Mouse (Mus musculus): Measurements from ENCODE around the gene Tlr12.
"Not testable (repeated sequence)": the region's sequence is repeated elsewhere in the genome, so short reads cannot be mapped to it uniquely, and the experiment has no call there.

Gene Tlr12

DNA sequence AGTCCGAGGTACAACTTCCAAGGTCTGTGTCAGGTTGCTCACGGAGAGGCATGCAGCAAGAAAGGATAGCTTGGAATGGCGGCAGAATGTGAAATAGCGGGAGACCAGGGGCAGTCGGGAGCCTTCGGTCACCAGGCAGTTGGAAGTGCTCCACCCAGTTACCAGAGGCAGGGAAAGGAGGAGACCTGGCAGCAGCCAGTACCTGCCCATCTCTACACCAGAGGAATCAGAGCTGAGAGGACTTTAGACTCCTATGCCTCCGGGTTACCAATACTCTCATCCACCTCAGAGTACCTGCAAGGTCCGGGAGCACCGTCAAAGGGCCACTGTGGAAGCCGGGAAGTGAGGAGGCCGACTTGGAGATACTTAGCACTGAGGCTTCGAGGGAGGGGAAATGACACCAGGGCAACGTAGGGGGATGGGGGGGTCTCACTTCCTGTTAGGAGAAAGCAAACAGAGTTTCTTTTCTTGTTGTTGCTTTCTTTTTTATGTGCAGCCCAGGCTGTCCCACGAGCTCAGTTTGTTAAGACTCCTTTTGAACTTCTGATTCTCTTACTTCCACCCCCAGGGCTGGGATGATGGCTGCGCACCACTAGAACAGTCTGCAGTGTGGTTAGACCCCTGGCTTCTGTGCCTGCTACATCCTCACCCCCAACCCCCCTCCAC, at the start of gene Tlr12:
Tlr12 (minus strand) TSS at position 374 of the 666 bp plus-strand sequence.
- no peak for DNase-seq

DNA sequence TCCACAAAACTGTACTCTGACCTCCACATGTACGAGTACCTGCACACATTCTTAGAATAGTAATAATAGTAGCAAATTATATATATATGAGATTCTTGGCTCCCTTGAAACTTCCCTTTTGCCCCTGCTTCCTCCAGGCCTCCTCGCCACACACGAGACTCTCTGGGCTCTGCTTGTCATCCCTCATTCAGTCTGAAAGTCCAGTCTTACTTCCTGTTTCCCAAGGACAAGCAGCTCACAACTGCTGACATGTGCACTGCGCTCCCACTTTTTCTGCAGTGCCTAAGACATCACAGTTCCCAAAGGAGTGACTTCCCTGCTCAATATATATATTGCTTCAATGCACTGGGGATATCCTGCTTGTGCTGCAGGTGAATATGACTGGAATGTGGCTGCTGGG, 48.8 kb upstream of the Tlr12 start:
- not testable (repeated sequence) for DNase-seq

DNA sequence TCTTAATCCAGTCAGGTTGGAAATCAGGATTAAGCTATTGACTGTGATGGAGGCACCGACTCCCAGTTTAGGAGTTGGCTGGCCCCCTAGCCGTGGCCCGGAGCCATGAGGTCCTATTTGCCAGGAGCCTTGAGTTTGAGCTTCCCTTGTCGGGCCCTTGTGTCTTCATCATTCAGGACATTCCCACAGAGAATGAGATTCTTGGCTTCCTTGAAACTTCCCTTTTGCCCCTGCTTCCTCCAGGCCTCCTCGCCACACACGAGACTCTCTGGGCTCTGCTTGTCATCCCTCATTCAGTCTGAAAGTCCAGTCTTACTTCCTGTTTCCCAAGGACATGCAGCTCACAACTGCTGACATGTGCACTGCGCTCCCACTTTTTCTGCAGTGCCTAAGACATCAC, 47.9 kb upstream of the Tlr12 start:
- peak; percentile 27 for DNase-seq

DNA sequence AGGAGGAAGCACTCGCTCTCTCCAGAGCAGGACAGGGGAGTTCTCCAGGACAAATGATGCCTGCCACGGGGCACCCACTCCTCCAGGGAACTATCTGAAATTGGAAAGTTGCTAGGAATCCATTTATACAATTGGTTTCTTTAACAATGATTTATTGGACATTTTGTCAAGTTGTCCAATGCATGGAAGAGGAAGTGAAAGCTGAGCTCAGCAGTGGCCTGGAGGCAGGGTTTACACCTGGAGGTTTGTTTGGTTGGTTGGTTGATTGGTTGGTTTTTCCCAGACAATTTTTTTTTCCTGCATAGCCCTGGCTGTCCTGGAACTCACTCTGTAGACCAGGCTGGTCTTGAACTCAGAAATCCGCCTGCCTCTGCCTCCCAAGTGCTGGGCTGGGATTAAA, 45.6 kb upstream of the Tlr12 start:
- no peak for DNase-seq

DNA sequence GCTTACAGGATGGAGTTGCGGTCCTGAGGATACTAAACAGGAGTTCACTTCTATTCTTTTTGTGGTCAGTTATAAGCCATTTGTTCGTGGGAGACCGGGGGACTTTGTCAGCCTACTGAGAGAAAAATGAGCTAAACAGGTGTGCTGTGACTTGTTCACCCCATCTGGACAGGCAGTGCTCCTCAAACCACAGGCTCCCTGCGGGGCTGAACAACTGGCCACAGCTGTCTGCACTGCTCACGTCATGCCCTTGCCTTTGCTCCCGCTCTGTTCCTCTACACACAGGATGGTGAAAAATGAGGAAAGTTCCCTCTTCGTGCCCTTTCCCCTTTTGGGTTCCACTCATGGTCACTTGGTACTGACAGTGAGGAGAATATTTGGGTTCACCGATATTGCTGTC, 42.6 kb upstream of the Tlr12 start:
- DNase-seq: no peak

DNA sequence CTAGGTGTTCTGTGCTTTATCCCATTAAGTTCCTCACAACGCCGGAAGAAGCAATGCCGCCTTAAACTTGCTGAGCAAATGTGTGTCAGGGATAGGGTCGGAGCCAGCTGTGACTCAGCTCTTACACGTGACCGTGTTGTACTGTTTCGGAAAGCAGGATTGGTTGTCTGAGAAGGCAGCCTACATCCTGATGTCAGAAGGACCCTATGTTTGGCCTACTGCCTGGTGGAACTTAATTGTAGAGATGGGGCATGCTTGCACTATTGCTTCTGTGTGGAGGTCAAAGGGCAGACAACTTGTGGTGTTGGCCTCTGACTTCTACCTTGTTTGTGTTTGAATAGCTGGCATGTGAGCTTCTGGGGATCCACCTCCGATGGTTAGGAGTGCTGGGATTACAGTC, 41.8 kb upstream of the Tlr12 start:
- DNase-seq: no peak

DNA sequence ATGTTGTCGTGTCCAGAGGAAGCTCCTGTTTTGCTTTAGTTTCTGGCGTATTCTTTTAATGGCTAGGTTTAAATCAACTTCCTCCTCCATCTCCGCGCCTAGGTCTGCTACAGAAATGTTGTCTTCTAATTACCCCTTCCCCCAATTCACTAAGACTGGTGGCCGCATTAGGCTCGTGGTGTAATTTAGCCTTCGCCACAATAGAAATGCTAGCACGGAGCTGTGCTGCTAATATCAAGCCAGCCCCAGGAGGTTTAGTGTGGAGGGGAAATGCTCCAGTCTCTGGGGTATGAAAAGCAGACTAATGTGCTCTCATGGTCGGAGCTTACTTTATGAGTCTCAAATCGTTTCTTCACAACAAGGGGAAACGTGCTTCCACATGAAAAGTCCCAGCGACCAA, 37.0 kb upstream of the Tlr12 start:
- no peak for DNase-seq

DNA sequence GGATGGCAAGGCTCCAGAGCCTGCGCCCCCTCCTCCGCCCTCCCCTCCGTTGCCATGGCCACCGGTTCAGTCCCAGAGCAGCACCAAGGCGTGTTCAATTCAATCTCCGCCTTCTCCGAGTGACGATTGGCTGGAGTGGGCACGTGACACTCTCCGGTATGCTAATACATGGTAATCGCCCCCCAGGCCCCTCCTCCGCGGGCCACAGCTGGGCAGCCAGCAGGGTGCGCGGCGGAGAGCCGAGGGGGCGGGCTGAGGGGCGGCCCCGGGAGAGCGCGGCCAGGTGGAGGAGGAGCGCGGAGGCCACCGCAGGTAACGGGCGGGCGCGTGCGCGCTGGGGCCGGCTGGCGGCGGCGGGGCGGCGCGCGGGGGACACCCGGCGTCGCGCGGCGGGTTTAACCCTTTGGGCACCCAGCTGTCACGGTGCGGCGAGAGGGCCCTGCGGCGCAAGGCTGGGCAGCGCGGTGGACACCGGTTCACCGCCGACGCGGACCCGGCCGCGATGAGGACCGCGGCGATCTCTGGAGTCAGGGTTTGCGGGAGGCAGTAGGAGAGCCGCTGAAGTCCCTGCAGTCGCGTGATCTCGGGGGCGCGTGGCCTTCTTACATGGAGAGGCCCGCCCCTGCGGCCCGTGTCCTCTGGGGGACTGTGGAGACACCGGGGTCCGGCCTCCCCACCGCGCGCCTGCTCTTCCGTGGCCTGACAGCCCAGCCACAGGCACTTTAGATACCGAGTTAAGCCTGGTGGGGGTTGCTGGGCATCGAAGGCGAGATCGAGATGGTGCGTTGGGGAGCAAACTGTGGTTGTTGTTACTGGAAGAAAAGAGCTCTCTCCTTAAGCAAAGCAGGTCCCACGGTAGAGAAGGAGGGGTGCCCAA, 36.3 kb upstream of the Tlr12 start, which contains the start of gene Phc2:
Phc2 (plus strand) TSS at position 198 of the 877 bp plus-strand sequence.
- peak; percentile 93 for DNase-seq

DNA sequence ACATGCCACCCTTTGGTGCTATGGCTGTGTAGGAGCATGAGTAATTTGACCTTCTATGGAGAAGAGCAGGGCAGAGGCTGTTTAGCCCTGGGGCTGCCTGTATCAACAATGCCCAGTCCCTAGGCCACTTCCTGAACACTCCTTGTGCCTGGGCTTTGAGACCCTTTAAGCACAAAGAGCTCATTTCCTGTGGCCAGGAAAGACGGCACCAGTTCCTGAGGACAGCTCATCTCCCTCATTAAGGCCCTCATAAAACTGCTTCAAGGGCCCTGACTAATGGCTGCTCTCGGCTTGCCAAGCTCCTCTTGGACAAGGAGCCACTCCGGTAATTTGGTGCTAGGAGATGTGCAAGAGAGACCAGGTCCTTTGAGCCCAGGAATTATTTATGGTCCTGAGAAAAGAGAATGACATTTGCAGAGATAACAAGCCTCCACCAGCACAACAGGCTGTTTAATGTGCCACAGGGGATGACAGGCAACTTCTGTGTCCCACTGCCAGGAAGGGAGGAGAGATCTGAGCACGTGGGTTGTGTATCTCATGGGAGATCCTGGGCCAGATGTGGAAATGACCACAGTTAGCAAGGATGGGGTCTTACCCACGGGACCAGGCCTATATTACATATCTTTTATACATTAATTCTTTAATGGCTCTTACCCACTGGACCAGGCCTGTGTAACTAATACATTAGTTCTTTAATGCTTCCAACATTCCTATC, 34.3 kb upstream of the Tlr12 start:
- DNase-seq: peak; percentile 20

DNA sequence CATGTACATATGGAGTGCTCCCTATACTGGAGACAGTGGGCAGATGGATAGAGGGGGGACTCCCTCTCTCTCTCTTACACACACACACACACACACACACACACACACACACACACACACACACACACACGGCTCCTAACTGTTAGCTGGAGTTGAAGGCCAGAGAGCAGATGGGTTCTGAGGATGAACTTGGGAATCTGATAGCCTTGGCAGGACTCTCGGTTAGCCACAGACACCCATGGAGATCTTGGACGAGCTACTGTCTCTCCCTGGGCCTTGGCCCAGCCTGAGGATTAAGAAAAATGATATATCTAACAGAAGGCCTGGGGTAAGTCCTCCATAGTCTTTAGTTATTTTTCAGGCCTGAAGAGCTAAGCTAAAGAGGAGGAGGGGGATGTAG, 33.1 kb upstream of the Tlr12 start:
- no peak for DNase-seq

DNA sequence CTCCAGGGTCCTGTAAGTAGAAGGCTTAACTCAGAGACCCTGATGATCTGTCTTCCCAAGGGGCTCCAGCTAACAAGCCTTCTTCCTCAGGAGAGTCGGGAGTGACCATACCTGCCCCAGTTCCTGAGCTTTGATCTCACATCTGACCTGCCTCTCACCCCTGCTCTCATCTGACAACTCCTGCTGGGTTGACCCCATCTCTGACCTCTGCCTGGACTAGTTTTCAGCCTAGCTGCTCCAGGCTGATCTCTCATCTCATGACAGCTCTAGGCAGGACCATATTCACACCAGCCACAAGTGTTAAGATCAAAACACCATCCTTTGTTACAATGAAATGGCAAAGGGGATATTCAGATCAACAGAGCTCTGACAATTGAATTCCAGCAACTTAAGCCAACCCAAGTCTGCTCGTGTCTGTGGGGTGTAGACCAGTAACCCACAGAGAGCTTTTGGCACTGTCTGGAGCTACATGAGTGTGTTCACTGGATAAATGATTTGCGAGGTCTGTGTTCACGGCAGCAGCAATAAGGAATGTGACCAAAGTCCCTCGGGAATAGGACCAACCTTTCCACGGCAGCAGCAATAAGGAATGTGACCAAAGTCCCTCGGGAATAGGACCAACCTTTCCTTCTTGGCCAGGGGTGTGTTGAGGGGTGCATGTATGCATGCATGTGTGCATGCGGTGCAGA, 30.3 kb upstream of the Tlr12 start:
- DNase-seq: no peak

DNA sequence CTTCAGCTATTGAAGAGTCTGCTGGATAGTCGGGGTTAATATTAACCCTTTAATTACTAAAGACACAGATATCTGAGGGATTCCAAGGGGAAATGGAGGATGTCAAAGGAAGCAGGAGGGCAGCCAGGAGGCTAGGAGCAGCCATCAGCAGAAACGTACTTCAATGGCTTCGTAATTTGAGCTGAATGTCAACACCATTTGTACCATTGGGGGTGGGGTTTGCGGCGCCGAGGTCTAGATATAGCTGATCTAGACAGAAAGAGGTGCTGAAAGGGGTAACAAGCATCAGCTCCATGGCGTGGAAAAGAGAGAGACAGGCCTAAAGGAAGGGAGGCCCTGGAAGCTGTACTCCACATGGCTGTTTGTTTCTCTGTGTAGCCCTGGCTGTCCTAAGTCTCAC, 28.3 kb upstream of the Tlr12 start:
- DNase-seq: no peak

DNA sequence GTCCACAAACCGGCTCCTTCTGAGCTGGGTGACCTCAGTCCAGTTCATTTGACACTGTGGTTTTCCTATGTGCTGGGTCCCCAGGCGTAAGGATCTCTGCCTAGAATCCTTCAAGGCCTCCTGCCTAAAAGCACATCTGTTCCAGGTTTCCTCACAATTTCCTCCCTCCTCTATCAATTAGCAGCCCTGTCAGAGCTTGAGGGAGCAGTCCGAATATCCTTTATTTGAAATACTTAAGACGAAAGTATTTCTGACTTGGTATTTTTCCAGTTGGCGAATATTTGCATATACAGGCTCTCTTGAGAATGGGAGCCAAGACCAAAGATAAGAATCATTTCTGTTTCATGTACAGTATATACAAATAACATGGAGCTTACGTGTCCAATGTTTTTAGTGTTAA, 27.5 kb upstream of the Tlr12 start:
- no peak for DNase-seq

DNA sequence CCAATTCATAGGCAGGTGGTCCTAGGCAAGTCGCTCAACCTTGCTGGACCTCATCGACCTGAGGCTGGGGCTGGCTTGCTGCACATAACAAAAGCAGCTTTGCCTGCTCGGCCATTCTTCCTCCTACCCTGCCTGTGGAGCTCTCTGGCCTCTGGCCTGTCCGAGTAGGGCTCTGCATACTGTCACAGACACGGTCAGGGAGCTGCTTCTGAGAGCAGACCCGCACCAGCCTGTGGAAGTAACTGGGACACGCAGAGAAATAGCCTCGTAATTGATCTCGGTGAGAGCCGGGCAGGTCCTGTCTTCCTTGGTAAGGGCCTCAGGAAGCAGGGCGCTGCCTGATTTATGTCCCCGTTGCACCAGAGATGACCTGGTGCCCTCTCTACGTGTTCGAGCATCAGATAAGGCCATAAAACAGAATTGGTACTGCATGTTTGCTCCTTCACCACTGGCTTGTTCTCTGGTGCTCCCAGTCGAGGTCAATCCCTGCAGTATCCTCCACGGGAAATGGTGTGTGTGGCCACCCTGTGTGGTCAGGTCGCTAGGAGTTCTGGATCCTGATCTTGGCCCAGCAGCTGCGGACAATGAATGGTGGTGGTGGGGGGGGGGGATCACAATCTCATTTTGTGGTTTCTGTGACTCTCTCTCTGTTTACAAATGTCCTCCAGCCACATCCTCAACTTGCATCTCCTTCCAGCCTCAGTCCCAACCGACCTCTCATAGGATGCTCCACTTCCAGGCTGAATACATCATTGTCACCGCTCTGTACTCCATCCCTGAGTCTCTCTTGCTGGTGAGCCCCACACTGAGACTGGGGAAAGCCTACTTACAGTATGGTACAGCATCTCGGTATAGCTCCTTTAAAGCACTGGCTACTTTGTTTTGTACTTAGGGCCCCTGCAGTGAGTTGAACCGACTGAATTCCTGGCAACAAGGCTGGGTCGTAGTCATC, 23.6 kb upstream of the Tlr12 start:
- DNase-seq: no peak

DNA sequence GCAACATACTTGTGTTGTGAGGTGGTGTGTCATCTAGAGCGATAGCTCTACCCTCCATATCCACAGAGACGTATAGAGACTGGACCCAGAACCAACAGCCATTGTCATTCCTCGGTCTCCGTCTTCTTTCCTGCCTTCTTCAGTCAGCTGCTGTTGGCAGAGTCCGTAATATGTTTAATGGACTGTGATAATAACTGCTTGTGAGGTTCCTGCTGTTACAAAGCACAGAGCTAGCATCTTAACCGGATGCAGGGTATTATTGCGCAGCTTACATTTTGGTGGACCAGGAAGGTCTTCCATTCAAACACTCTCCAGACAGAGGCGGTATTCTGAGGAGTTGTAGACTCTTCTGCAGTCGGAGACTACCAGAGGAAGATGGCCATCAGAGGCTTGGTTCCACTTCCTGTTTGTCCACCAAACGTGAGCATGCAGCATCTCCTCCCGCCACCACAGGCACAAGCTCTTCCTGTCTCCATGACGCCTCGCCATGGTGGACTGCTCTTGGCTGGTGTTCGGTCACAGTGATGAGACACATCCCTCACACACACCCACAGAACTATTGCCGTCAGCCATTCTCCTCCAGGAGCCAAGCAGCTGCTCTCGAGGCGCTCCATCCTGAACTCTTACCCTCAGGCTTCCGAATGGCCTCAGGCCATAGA, 20.0 kb upstream of the Tlr12 start:
- no peak for DNase-seq

DNA sequence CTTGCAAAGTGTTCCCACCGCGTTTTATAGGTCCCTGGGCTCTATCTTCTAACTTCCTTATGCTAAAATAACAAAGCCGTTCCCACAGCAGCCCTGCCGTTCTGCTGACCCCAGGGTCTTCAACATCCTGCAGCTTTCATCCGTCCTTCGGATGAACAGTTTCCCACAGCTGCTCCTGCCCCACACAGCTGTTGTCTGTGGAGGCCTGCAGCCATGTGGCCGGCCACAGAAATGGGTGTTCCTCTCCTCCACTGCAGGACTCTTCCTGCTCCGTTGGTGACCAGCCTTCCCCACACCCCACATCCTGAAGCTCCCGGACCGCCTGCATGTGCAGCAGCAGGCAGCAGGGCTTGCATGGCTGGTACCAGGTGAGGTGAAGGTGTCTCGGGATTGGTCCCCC, 18.8 kb upstream of the Tlr12 start:
- peak; percentile 16 for DNase-seq

DNA sequence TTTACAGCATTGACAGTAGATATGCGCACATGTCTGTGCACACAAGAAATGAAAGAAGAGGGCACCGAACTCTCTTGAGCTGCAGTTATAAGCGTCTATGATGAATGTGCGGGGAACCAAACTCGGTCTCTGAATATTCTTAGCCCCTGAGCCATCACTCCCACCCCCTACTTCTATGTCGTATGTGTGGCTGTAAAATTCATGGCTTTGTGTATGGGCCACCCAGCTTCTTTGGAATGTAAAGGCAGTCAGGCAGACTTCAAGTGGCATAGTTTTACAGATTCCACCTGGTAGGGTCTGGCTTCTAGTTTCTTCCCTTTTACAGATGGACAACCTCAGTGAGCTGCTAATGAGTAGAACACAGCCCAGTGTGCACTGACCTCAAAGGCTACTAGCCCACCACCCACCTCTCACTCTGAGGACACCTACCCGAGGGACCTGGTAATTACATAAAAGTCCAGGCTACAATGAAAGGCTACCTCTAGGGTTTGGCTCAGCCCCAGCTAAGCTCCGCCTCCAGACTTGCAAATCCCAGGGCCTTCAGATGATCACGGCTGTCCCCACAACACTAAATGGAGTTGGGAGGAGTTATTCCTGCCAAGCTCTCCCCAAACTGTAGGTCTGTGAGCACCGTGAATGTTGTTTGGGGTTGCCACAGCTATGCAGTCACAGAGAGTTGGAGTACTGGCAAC, 17.6 kb upstream of the Tlr12 start:
- no peak for DNase-seq

DNA sequence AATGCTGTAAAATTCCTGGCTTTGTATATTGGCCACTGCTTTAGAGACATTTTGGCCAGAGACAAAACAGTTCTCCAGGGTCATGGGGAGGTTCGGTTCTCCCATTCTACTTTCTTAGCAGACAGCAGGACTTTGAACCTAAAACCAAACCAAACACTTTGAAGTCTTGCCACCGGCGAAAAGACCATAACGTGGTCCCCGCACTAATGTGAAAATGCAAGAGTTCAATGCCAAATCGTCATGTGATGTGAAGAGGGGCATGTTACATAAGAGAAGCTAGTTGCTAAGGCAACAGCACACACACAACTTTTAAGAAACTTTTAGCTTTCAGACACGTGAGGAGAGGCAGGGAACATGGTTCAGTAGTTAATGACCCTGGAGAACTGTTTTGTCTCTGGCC, 17.0 kb upstream of the Tlr12 start:
- no peak for DNase-seq

DNA sequence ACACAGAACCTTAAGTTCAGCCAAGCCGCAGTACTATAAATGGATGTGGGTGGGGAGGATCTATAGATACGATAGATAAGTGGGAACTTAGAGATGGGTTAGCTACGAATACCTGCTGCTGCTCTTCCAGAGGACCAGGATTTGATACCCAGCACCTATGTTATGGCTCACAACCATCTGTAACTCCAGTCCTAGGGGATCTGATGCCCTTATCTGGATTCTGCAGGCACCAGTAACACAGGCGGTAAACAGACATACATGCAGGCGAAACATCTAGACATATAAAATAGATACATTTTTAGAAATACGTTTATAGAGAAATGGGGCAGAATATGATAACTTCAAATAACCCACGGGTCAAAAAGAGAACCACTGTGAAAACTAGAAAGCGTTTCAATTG, 2.7 kb upstream of the Tlr12 start:
- DNase-seq: no peak

DNA sequence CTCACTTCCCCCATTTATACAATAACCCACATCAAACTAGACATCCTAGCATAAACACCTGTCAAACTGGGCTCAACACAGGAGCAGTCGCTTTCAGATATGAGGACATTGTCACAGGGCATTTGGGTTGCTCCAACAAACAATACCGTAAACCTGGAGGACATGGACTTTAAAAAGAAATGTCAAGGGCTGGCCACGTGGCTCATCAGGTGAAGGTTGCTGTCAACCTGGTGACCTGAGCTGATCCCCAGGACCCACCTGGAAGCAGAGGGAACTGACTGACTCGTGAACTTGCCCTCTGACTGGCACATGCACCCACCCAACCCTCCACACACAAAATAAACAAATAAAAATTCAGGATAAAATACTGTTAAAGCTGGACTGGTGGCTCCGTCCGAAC, 2.2 kb upstream of the Tlr12 start:
- DNase-seq: no peak

DNA sequence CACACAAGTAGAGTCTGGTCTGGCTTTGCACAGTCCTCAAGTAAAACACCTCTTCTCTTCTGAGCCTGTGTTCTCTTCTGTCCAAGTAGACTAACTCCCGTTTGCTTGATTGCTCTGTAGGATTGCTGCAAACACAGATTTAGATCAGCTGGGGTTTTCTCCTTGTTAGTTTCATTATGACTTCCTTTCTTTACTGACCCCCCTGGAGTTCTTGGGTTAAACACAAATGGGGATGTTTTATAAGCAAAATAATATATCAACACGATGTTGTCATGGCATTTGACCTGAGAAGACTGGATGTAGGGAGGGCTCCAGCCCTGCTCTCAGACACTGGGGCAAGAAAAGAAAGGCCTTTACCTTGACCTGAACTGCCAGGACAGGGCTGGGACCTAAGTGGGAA, 544 bp upstream of the Tlr12 start:
- DNase-seq: no peak
